Mouse (Mus musculus): ENCODE measurements around the gene Npepps.

DNA sequence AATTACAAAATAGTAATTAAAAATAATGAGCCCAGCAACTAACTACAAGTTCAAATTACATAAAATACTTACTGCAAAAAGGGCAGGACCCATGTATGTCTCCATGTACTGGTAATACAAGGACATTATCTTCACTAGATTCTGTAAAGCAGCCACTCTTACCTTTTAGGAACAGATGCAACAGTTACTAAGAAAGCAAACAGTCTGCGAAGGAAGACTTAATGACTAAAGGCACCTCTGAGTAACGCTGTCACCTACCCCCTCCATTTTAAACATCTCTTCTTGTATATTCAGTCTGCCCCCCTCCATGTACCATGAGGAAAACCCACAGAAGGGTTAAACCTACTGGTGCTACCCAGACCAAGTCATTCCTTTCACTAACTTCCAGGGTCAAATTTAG, 102.2 kb downstream of the Npepps start:
- TF ChIP-seq CTCF (IDR thresholded peaks at IDR 0.05; ENCODE audit: extremely low read depth, insufficient read depth, low read length) (no peak), POLR2A (IDR thresholded peaks at IDR 0.05; ENCODE audit: extremely low read depth, insufficient read depth, low read length) (no peak)
